Mouse (Mus musculus) right cerebral cortex, postnatal 4 days (tissue): ENCODE data around the gene Pdzd7.
A peak's percentile ranks its signal among the peaks of the same experiment; 100 is the strongest.

ENCODE experiments used
- DNase-seq: peaks from one replicate; pipeline ENCODE4 v3.0.0-alpha.2; 2022

Pdzd7 gene

DNA sequence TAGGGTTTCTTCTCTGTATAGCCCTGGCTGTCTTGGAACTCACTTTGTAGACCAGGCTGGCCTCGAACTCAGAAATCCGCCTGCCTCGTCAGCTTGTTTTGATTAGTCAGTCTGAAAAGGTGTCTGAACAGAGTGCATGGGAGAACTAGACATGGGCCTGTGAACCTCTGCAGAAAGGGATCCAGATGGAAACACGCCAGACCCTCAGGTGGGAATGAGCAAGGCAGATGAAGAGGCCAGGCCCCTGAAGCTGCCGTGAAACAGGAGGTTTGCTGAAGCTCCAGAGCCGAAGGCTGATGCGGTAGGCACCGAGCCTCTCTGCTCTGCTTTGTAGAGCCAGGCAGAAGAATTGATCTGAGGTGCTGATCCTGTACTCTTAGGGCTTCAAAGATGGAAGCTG lies 33.3 kb downstream of the Pdzd7 start:
- no peak for DNase-seq

DNA sequence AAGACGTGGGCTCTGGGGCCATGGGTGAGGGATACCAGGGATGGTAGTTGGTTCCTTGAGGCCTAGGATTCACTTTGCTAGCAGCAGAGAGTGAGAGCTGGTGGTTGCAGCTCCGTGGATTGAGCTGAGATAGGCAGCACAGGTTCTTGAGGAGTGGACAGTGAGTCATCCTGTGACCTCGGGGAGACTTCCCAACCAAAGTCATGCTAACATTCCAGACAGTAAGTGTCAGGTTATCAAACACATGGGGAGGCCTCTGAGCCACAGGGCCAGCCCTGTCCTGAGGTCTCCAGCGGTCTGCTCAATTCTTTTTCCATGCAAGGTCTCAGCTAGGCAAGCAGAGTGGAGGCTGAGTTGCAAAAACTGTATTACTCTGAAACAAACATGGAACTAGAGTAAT lies 34.9 kb downstream of the Pdzd7 start:
- no peak for DNase-seq

DNA sequence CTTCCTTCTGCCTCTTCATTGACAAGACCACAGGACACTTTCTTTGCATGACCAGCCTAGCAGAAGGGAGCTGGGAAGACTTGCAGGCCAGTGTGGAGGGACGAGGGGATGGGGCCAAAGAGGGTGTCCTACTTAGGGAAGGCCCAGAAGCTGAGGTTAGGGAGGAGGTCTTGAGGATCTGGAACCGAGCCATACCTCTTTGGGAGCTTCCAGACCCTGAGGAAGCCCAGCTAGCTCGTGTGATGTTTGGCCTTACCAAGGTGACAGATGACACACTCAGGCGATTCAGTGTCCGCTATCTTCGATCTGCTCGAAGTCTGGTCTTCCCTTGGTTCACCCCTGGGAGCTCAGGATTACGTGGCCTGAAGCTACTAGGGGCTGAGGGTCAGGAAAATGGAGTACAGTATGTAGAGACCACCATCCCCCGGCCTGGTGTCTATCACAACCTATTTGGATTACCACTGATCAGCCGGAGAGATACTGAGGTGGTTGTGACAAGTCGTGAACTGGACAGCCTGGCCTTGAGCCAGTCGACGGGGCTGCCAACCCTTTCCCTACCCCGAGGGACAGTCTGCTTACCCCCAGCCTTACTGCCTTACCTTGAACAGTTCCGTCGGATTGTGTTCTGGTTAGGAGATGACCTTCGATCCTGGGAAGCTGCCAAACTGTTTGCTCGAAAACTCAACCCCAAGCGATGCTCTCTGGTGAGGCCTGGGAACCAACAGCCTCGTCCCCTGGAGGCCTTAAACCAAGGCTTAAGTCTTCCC lies 37.9 kb downstream of the Pdzd7 start:
- no peak for DNase-seq

DNA sequence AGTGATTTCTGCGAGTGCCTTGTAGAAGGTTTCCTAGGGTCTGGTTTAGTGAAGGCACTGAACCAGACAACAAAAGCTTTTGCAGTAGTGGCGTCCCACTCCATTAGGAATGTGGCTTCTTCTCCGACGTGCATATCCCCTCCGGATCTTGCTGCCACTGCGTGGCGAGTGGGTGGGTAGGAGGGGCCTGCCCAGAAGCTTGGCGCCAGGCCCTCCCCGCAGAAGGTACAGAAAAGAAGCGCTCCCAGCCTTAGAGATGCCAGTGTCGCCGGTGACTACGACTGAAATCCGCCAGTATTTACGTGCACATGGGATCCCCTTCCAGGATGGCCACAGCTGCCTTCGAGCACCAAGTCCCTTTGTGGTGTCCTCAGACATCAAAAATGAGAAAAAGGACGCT lies 38.5 kb downstream of the Pdzd7 start:
- no peak for DNase-seq

DNA sequence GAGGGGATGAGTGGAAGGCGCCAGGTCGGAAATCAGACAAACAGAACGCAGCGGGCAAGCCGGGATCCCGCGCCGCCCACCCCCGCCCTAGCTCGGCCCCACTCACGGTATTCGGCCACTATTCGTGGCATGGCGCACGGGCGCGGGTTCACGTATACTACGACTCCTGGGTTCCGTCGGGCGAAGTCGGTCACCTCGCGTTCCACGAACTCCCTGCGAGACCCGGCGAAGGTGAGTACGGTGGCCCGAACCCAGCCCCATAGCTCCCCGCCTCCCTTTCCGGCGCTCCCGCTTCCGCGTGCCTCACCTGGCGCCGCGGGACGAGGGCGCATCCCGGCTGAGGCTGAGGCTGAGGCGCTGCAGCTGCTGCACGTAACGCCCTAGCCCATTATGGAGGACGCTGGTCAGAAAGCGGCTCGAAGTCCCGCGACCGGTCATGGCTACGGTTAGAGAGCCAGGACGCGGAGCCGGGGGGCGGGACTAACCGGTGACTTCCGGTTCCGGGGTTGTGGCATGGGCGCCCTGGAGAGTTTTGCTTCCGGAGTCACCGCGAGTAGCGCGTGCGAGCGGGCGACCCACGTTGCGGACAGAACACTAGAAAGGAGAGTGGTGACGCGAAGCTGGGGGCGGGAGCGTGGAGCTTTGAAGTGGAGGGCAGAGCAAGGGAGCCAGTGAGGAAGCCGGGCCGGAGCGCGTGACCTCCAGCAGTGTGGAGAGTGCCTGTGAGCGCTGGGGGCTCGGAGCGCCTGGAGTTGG lies 39.4 kb downstream of the Pdzd7 start, which contains the start of gene Mrpl43:
Gene Mrpl43, minus strand, starts transcription at position 486 of the 756 bp plus-strand sequence.
- DNase-seq, result peak; percentile 97

DNA sequence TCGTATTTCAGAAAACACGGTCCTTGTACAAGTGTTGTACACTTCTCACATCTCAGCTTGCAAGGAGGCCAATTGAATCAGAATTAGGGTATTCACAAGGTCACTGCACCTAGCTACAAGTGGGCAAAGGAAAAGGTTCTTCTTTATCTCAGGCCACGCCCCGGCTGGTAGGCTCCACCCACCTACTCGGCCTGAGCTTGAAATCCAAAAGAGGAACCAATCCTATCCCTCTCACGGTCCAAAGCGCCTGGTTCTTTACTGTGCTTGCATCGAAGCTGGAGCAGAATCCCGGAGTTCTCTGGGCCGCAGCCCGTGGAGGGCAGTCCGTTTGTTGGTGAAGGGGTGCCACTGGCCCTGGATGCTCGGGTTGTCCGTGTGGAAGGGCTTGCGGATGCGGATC lies 40.1 kb downstream of the Pdzd7 start, which contains the start of gene Twnk:
Gene Twnk, plus strand, starts transcription at position 220 of the 400 bp plus-strand sequence.
- DNase-seq, result no peak

DNA sequence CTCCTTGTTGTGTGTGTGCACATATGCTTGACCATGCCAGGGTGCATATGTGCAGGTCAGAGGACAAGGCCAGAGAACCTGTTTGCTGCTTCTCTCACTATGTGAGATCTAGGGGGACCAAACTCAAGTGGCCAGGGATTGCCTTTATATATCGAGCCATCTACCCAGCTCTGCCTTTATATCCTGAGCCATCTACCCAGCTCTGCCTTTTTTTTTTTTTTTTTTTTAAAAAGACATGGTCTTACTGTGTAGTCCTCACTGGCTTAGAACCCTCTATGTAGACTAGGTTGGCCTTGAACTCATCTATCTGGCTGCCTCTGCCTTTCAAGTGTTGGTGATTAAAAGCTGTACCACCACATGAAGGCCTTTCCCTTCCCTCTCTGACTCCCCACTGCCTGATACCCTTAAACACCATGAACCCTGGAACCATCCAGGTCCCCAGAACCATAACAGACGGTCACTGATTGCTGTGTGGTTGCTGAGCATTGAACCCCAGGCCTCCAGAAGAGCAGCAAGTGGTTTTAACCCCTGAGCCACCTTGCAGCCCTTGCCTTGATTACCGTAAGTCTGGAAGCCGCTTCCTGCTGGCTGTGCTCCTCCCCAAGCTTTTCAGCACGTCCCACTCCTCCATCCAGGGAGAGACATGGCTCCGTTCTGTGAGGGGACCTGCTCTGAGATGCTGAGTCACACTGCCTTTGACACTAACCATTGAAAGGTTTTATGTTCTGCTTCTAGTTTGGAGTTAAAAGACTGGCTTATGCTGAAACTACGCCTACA lies 41.6 kb downstream of the Pdzd7 start:
- DNase-seq, result no peak

DNA sequence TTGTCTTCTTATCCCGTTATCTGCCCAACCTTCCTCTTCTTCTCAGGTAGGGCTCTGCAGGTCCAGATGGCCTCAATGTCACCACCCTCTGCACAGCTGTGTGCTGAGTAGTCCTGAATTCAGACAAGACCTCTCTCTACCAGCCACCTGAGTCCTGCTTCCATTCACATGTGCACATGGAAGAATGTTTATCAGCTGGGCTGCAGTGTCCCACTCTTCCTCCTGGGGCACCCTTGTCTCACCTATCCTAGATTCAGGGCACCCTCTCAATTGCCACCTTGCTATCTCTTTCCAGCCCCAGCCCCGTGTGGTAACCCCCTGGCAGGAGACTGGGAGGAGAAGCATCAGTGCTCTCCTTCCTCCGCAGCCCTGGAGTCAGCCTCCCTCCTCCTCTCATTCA lies 43.2 kb downstream of the Pdzd7 start:
- no peak for DNase-seq

DNA sequence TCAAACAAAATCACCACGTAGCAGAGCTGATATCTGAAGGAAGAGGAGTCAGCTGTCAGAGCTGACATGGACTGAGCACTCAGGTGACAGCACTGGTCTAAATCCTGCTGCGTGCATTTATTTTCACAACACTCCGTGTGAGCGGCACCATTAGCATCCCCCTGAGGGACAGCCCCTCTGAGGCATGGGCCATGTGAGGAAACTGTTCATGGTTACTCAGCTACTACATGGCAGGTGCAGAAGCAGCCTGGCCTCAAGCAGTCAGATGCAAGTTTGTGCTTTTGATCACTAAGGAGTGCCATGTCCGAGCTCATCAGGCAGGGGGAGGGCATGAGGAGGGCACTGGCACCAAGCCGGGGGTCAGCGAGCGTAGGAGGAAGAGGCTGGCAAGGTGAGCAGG lies 45.9 kb downstream of the Pdzd7 start:
- no peak for DNase-seq

DNA sequence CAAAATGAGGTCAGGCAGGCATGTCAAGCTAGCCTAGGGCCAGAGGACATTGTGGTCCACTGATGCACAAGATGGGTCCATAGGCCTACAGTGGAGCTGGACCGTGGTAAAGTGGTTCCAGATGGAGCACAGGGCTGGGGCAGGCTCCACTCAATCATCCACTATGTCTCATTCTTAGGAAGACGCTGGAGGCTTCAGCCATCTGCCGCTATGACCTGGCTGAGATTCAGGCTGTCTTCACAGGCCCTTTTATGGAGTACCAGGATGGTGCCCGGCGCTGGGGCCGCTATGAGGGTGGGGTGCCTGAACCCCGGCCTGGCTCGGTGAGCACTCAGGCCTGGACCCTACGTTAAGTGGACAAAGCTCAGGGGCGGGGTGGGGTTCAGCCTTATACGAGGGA lies 47.7 kb downstream of the Pdzd7 start:
- DNase-seq, result no peak

DNA sequence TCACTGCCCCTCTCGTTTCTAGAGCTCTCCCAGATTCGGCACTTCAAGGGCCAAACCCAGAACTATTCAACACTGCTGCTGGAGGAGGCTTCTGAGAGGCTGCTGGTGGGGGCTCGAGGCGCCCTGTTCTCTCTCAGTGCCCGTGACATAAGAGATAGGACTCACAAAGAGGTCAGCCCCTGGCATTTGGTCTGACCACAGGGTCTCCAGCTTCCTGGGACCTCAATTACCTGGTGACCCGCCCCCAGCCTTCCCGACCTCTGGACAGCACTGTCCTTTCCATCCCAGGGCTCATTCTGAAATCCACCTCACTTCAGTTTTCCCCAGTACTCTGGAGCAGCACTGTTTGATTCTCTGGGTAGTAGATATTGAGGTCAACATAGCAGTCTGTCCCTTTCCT lies 52.8 kb downstream of the Pdzd7 start:
- no peak for DNase-seq

DNA sequence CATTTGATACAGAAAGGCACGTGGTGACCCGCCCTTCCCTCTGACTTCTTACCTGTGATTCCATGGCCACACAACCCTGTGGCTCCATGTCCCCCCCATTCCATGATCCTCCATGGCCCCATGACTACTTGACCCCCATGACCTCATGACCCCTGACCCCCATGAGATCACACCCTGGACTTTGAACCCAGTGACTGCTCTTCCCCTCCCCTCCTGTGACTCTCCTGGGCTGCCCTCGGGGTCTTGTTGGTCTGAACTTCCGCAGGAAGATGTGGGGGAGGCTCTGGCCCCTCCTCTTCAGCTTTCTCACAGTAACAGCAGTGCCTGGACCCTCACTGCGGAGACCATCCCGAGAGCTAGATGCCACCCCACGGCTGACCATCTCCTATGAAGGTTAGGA lies 53.3 kb downstream of the Pdzd7 start:
- DNase-seq, result no peak

DNA sequence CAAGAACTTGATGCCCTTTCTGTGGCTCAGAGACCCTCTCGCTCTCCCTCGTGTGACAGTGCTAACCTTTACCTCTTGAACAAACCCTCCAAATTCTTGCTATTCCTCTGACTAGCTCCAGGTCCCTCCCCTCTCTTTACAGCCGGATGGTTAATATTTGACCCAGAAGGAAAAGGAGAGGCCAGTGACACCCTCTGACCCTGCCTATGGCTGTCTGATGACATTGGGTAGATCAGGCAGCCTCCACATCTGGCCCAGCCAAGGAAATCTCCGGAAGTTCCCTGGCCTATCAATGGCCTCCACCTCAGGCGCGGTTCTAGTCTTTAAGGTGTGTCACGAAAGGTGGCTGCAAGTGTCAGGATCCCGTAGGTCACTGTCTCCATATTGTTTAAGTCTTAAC lies 54.5 kb downstream of the Pdzd7 start:
- no peak for DNase-seq

DNA sequence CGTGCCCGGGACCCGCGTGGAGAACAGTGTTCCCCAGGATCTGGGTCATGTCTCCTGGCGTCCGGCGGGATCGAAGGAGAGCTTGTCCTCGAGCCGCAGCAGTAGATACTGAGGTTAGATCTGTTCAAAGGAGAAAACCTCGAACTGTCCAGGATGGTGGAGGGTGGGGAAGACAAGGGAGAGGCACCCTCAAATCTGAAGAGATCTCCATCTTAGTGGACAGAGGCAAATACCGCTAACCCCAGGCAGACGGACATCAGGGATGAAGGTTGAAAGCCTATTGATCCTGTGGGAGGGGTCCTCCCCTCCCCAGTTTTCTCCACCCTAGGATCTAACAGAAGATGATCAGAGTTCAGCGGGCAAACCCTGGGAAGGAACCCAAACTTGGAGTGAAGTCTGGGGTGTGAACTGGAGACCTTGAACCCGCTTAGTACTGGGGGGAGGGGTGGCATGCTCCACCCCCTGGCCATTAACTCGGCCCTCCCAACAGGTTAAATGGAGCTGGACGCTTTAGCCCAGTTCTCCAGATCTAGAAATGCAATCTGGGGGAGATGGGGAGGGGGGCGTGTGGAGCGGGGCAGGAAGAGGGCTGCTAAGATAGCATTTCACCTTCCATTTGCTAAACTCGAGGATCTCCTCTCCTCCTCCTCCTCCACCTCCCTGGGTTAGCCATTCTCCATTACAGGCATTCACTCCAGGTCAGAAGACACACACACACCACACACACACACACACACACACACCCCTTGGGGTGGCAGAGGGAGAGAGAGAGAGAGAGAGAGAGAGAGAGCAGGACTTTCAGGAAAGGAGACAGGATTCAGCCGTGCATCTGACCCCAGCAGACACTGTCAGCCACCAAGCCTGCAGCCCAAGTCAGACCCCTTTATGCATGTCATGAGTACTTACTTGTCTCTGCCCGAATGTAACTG lies 55.7 kb downstream of the Pdzd7 start:
- DNase-seq, result no peak

DNA sequence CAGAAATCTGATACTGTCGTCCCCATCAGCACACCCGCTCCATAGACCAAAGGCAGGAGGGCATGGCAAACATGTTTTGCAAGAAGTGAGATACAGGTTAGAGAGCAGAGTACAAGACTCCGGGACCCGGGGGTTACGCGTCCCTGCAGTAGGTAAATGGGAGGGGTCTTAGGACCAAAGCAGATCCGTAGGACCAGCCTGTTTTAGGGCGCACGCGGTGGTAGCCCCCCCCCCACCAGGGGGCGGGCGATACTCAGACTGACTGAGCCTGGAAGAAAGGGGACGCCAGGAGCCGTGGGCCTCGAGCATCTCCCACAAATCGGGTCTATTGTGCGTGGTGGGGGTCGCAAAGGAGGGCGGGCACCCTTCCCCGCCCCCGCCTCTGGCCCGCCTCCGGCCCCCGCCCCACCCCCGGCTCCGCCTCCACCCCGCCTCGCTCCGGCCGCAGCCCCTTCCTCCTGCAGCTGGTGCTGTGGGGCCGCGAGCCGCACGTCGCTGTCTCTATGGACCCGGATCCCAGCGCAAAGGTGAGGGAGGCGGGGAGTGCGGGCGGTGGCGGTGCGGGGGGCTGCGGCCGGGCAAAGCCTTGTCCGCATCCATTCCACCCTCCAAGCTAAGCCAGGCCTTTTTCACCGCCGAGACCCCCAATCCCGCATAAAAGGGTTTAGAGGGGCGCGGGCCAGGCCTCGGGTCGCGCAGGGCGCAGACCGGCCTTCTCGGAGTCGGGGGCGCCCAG lies 56.5 kb downstream of the Pdzd7 start, which contains the start of gene Sema4g:
Gene Sema4g, plus strand, starts transcription at position 271 of the 736 bp plus-strand sequence.
- DNase-seq, result peak; percentile 79

DNA sequence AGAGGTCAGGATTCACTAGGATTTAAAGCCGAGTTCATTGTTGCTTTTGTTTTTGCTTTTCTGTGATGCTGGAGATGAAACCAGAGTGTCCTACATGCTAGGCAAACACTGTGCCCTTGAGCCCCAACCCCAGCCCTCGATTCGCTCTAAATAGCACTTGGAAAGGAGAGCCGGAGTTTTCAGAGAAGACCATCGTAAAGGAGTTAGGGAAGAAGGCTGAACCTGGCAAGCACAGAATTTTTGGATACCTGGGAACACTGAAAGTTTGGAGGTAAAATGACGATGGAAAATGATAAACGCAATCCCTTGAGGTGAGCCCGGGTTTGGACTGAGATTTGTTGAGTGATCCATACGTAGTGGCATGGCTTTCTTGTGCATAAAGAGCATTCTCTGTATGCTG lies 57.2 kb downstream of the Pdzd7 start:
- no peak for DNase-seq

DNA sequence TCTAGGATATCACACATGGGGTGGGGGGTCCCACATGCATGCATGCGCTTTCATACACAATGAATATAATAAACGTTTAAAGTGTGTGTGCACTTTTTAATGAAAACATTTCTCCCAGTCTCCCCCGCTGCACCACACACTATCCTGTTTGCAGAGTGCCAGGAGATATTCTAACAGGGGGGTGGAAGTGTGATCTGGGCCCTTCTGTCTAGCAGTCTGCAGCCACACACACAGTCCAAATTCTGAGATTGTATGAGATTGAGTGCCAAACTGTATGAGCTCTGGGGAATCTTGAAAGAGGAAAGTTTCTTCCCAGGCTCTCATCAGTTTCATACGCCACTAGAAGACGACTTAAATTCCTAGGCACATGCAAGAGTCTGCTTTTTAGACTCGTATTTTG lies 57.7 kb downstream of the Pdzd7 start:
- DNase-seq, result no peak

DNA sequence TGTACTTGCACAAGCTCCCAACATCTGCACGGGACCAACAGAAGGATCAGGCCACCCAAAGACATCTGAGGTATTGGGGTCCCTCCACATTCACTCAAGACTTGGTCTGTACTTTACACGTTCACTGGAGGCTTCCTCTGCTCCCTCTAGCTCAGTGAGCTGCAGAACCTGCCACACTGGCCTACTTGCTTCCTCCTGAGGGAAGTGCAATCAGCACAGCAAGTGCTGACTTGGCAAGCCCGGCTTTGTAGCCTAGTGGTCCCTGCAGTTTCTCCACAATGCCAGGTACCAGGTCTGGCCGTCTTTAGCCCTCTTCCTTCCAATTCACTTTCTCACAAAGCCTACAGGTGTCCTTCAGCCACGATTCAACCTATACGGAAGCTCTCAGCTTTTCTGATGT lies 58.5 kb downstream of the Pdzd7 start:
- no peak for DNase-seq

DNA sequence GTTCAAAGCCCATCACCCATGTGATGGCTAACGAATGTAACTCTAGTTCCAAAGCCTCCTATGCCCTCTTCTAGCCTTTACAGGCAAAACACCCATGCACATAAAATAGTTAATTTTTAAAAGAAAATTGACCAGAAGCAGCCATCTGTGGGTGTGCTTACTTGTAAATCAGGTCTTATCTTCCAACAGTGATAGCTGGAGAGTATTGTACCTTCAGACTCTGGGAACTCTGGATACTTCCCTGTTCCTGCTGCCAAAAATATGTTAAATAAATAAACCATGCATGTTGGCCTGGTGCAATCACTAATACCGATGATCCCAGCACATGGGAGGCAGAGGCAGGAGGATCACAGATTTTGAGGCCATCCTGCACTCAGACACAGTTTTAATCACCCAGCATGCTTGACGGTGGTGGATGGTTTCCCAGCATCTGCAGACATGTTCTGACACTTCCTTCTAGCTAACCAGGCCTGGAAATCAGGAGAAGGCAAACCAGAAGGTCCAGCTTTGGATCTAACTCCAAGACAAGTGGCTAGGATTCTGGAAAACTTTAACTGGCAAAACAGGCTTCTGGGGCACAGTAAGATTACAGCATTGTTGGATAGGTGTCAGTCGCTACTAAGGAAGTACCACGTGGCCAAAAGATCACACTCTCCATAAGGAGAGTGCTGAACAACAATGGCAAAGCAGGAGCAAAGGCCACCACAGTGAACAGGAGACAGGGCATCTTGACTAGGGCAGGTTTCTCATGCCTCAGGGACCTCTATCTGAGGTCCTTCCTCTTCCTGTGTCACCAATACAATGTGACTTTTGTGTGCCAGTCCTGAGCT lies 60.1 kb downstream of the Pdzd7 start:
- no peak for DNase-seq

DNA sequence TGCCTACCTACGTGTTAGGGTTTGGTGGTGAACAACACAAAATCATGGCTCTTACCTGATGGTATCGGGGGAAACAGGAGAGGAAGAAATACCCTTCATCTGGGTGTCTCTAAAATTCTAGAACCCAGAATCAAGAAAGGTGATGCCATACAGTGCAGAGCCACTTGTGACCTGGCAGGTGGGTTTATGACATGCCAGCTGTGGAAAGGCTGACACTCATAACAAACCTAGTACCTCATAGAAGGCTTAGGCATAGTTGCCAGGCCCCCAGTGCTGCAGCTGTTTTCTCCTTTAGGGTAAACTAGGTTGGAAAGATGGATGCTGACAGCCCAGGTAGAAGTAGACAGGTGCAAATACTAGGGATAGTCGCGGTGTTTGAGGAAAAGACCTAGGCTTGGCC lies 61.1 kb downstream of the Pdzd7 start:
- no peak for DNase-seq

DNA sequence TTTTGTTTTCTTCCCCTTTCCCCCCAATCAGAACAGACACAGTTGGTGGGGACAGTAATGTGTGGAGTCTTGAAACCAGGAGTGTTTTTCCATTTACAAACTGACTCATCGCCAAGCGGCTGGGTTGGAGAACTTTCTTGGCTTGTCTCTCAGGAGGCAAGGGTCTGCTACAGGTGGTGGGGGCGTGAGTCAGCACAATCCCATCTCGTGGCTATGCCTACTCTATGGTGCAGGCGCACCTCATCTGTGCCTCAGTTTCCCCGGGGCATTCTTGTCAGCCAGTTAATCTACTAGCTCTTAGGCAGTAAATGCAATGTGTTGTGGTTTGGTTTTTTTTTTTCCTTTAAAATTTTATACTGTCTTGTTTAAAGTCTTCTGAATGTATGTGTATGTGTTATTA lies 62.2 kb downstream of the Pdzd7 start:
- no peak for DNase-seq
